In genomic region chr2:26086926-26087600, GRCm38 (mm10) we compare ENCODE assay signal across 14 mouse cellular contexts. TPM values are rescaled to one million over a fixed set of nuclear protein-coding genes. Genes with fewer than 3 reads are reported as not detected.
A peak's percentile ranks its signal among the peaks of the same experiment; 100 is the strongest.
DNase-seq lines count a peak whose midpoint lies in the region; ATAC-seq and TF ChIP-seq lines count a peak whose summit lies in the region.
"Had no signal": no experiment of that assay in that cellular context is flagged by ENCODE, and none has a peak within 500 bp of the region (broad histone marks: within the 10 kb centered on the region; RNA-seq: fewer than 3 reads in every experiment).

No protein-coding gene starts in this region.

- no peak for TF ChIP-seq POLR2A in heart, adult 2 months (IDR thresholded peaks at IDR 0.05; ENCODE audit: insufficient read depth, low read depth, low read length)
- peak; percentile 74; the same call in 1 of the 2 replicates for TF ChIP-seq POLR2A in bone marrow, adult 2 months (IDR thresholded peaks at IDR 0.05; ENCODE audit: borderline replicate concordance, control insufficient read depth, low read depth, low read length)

- 0 out of 2 replicates have a peak, but pooled peaks have one; percentile 31 for TF ChIP-seq EP300 in heart, adult 2 months (IDR thresholded peaks at IDR 0.05; ENCODE audit: insufficient read depth, low read depth, low read length)

- no peak overlapping the region for H3K9ac ChIP-seq in heart, adult 2 months (ENCODE audit: low read depth, low read length)
- H3K9ac ChIP-seq in heart, embryonic 12.5 days, result no peak overlapping the region
- H3K9ac ChIP-seq: embryonic facial prominence, embryonic 15.5 days; heart, embryonic 15.5 days; midbrain, embryonic 15.5 days had no signal

- no peak for ATAC-seq in heart, embryonic 12.5 days (ENCODE audit: insufficient number of reproducible peaks, low FRiP score)
- peak; percentile 91 for ATAC-seq in megakaryocyte-erythroid progenitor cell, adult 5-6 weeks (replicated peaks; ENCODE audit: low FRiP score, low TSS enrichment, poor library complexity, severe bottlenecking)
- no peak for ATAC-seq in cerebellum, adult (ENCODE audit: insufficient number of reproducible peaks, low FRiP score, low TSS enrichment)
- ATAC-seq: lung, postnatal 0 days; midbrain, embryonic 15.5 days had no signal

- H3K9me3 ChIP-seq in heart, embryonic 12.5 days (replicated peaks), result peaks cover 4% of the 10 kb centered on the region; the same call in 1 of the 2 replicates
- H3K9me3 ChIP-seq: embryonic facial prominence, embryonic 15.5 days; heart, embryonic 15.5 days; midbrain, embryonic 15.5 days had no signal

- 47% methylated on average over 4 of the region's 4 CpGs for WGBS in heart, adult 2 months
- 59% methylated on average over 4 of the region's 4 CpGs for WGBS in heart, embryonic 12.5 days
- 58% methylated on average over 4 of the region's 4 CpGs for WGBS in bone marrow, adult 2 months

- no peaks in the 10 kb centered on the region for H3K27me3 ChIP-seq in heart, adult 2 months (ENCODE audit: control insufficient read depth, insufficient read depth, low read length)
- H3K27me3 ChIP-seq in heart, embryonic 12.5 days (replicated peaks), result peaks cover 28% of the 10 kb centered on the region
- H3K27me3 ChIP-seq: embryonic facial prominence, embryonic 15.5 days; midbrain, embryonic 15.5 days had no signal

- no peaks in the 10 kb centered on the region for H3K36me3 ChIP-seq in heart, adult 2 months (ENCODE audit: control insufficient read depth, insufficient read depth, low read length)
- H3K36me3 ChIP-seq in heart, embryonic 12.5 days, result peaks cover 7% of the 10 kb centered on the region; the same call in 1 of the 2 replicates
- H3K36me3 ChIP-seq: embryonic facial prominence, embryonic 15.5 days; midbrain, embryonic 15.5 days had no signal

- H3K4me1 ChIP-seq in heart, adult 2 months (ENCODE audit: control insufficient read depth, insufficient read depth, low read length), result peaks cover 9% of the 10 kb centered on the region
- peaks cover 40% of the 10 kb centered on the region for H3K4me1 ChIP-seq in heart, embryonic 12.5 days (replicated peaks)
- peaks cover 9% of the 10 kb centered on the region for H3K4me1 ChIP-seq in bone marrow, adult 2 months (ENCODE audit: control insufficient read depth, insufficient read depth, low read length)

- peak in 1 of 2 experiments; percentile 39 for DNase-seq in heart, adult 2 months
- DNase-seq in heart, postnatal 4 days, result peak; percentile 27
- DNase-seq in right cerebral cortex, postnatal 25 days, result no peak
- DNase-seq in retina, postnatal 1 day, result no peak
- DNase-seq: adrenal gland, postnatal 14 days; cerebellum, postnatal 10 days had no signal

- no peak overlapping the region for H3K4me3 ChIP-seq in heart, adult 2 months
- H3K4me3 ChIP-seq in heart, embryonic 12.5 days, result no peak overlapping the region
- no peak overlapping the region for H3K4me3 ChIP-seq in bone marrow, adult 2 months (replicated peaks; ENCODE audit: control insufficient read depth, low read depth, low read length)
- H3K4me3 ChIP-seq: embryonic facial prominence, embryonic 15.5 days; heart, embryonic 15.5 days; midbrain, embryonic 15.5 days had no signal

- no peak overlapping the region for H3K27ac ChIP-seq in heart, adult 2 months
- H3K27ac ChIP-seq in heart, embryonic 12.5 days (ENCODE audit: poor library complexity, severe bottlenecking), result no peak overlapping the region
- H3K27ac ChIP-seq in bone marrow, adult 2 months (ENCODE audit: control insufficient read depth, insufficient read depth, low read depth, low read length, poor library complexity), result peak overlapping the region; percentile 88
- H3K27ac ChIP-seq: embryonic facial prominence, embryonic 15.5 days; heart, embryonic 15.5 days; midbrain, embryonic 15.5 days had no signal

- TF ChIP-seq CTCF in heart, adult 2 months (IDR thresholded peaks at IDR 0.05), result no peak
- no peak for TF ChIP-seq CTCF in bone marrow, adult 2 months (IDR thresholded peaks at IDR 0.05; ENCODE audit: control insufficient read depth, insufficient read depth, low read length)

- H3K79me2 ChIP-seq in heart, adult 2 months (replicated peaks; ENCODE audit: control insufficient read depth, insufficient read depth, low read length), result no peaks in the 10 kb centered on the region

- no peak overlapping the region for H3K4me2 ChIP-seq in heart, embryonic 12.5 days
- H3K4me2 ChIP-seq: embryonic facial prominence, embryonic 15.5 days; heart, embryonic 15.5 days; midbrain, embryonic 15.5 days had no signal

- intact Hi-C loops in heart, adult 2 months (cut with DNase I), result no loop called here

RNA-seq across cellular contexts. Expression of gene Nacc2, which starts 36.0 kb away (rescaled TPM):
- 10 to 100 TPM; 31.6 to 31.8 TPM for total RNA-seq in heart, adult 2 months (2021)
- polyA plus RNA-seq in heart, adult 2 months (2012; rRNA removed), result 19.0 and 20.5 TPM in 2 replicates
- polyA plus RNA-seq in heart, embryonic 12.5 days (2016; fragmentation: Nextera tagmentation; extraction: Ambion mirVana), result 6.5 and 6.6 TPM in 2 replicates
- polyA plus RNA-seq in bone marrow, adult 2 months (2011; ENCODE audit: insufficient read depth, insufficient read length, low replicate concordance, missing spikeins), result 4.0 and 5.8 TPM in 2 replicates
- 10 to 100 TPM; 11.1 to 11.4 TPM for total RNA-seq in heart, postnatal 4 days (2021)
- total RNA-seq in megakaryocyte-erythroid progenitor cell, adult 5-6 weeks (2014; fragmentation: Nextera tagmentation), result 5.2 and 8.5 TPM in 2 replicates
- total RNA-seq in megakaryocyte-erythroid progenitor cell, adult 5-6 weeks (2017), result 3.8 and 3.9 TPM in 2 replicates
